Mouse (Mus musculus) 3134 (cell line): ENCODE data around the gene Olfr229.
"Not testable (repeated sequence)": the region's sequence is repeated elsewhere in the genome, so short reads cannot be mapped to it uniquely, and the experiment has no call there.

Source experiments
- DNase-seq: peaks from one replicate; pipeline ENCODE4 v3.0.0-alpha.2; 2011; ENCODE audit warnings: low spot score; ENCODE audit not compliant: insufficient read length; ENCODE audit errors: extremely low read depth

The Olfr229 gene

DNA sequence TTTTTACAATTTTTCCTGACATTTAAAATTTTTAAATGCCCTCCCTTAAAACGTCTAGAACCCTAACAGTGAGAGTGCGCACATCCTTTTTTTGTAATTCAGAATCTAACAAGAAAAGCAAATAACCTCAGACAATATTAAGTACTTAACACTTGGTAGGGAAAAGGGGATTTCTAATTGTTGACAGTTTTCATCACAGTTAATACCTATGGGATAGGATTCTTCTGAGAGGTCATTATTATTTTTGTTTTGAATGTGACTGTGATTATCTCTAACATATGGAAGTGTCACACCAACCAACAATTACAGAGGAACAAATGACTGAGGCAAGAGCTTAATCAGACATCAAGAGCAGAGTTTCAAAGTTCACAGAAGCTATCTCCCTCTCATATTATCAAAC, at the start of gene Olfr229:
Gene Olfr229, plus strand, starts transcription at position 301 of the 400 bp plus-strand sequence.
- DNase-seq: no peak

DNA sequence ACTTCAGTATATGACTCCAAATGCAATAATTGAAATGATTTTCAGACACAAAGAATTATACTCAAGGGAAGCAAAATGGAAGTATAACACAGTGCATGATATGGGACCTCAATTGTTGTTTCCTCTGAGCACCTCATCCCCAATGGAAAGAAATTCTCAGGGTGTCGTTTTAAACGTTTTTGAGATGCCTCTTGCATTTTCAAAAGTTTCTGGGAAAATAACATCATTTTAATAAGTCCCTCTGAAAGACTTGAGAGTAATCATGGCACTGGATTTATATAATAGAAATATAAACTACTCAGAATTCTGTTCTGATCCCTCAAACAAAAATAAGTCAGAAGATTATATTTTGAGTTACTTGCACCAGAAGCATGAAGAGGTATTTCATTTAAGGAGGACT, 41.0 kb upstream of the Olfr229 start, which contains the start of gene Olfr972:
Gene Olfr972, plus strand, starts transcription at position 301 of the 400 bp plus-strand sequence.
- no peak for DNase-seq

DNA sequence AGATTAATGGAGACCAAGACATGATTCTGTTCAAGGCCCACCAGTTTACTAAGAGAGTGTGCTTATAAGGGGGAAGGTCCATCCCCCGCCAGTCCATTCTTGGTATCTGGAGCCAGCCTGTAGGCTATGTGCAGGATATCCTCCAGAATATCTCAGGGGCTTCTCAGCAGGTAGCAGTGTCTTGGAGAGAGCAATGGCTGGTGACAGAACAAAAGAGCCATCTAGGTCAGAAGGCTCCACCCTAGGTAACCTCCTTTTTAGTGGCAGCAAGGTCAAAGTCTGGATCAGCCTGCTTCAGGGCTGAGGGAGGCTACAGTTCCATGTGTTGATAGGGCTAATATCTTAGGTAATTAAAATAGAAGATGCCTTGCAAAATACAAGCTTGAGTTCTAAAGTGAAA, 35.1 kb upstream of the Olfr229 start:
- DNase-seq: not testable (repeated sequence)

DNA sequence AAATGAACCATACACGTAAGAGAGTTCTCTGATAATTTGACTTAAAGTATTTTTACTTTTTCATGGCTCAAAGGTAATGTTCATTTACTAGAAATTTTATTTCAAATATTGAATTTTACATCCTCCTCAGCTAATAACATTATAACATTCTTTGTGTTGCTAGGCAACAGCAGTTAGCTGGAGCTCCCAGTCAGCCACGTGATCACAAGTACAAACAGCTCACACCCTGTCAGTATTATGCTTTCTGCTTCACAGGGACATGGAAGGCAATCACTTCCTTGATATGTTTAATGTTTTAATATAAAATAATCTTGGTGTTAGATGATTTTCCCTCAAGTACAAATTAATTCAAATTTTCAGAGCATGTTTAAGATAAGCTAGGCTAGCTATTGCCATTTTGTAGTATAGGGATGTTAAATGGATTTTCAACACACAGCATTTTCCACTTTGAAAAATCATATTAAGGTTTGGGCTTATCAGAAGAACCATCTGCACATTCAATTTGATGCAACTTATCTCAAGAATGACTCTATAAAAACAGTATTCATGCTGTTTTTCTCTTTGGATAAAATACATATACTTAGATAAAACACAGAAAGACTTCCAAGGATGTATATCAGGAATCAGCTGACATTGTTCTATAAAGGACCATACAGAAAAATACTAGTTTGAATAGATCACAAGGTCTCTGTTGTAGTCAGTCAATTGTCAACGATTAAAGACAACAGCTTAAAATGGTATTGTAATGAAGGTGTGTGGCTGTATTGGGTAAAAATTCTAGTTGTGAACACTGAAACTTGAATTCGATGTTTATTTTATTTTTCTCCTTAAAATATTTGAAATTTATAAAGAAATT, 29.4 kb upstream of the Olfr229 start:
- DNase-seq: not testable (repeated sequence)

DNA sequence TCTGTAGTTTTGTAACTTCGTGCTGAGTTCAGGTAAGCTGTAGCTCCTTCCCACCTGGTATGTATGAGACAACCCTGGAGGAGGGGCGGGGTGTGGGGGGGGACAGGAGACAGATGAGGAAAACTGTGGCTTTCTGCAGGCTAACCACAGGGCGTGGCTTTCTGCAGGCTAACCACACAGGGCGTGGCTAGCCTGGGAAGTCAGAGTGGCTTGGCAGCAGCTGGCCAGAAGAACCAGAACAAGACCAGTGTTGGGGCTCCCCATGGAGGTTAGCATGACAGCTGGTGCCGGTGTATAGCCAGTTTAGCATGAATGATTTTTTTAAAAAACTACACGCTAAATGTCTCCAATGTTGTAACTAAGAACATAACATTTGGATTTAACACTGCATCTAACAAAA, 2.0 kb upstream of the Olfr229 start:
- DNase-seq: peak; percentile 6

DNA sequence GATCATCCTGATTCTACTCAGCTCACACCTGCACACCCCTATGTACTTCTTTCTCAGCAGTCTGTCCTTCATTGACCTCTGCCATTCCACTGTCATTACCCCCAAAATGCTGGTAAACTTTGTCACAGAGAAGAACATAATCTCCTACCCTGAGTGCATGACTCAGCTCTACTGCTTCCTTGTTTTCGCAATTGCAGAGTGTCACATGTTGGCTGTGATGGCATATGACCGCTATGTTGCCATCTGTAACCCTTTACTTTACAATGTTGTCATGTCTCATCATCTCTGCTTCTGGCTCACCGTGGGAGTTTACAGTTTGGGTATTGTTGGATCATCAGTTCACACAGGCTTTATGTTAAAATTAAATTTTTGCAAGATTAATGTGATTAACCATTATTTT, 2.8 kb downstream of the Olfr229 start:
- no peak for DNase-seq

DNA sequence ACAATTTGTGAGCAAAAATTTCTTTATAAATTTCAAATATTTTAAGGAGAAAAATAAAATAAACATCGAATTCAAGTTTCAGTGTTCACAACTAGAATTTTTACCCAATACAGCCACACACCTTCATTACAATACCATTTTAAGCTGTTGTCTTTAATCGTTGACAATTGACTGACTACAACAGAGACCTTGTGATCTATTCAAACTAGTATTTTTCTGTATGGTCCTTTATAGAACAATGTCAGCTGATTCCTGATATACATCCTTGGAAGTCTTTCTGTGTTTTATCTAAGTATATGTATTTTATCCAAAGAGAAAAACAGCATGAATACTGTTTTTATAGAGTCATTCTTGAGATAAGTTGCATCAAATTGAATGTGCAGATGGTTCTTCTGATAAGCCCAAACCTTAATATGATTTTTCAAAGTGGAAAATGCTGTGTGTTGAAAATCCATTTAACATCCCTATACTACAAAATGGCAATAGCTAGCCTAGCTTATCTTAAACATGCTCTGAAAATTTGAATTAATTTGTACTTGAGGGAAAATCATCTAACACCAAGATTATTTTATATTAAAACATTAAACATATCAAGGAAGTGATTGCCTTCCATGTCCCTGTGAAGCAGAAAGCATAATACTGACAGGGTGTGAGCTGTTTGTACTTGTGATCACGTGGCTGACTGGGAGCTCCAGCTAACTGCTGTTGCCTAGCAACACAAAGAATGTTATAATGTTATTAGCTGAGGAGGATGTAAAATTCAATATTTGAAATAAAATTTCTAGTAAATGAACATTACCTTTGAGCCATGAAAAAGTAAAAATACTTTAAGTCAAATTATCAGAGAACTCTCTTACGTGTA, 21.1 kb downstream of the Olfr229 start:
- not testable (repeated sequence) for DNase-seq

DNA sequence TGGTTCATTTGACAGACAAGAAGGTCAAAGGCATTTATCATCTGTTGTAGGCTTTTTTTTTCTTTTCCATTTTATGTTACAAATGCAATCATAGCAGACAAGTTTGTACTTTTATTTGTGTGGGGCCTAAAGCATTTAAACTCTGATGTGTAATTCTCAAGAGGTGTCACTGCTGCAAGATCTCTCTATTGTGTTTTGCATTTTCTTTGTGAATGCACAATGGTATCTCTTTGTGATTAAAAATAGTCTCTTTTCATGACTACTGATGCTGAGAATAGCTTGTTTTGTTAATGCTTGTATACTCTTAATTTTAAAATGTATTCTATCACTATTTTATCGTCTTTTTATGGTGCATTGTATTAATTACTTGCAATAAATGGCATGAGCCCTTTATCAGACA, 21.7 kb downstream of the Olfr229 start:
- not testable (repeated sequence) for DNase-seq

DNA sequence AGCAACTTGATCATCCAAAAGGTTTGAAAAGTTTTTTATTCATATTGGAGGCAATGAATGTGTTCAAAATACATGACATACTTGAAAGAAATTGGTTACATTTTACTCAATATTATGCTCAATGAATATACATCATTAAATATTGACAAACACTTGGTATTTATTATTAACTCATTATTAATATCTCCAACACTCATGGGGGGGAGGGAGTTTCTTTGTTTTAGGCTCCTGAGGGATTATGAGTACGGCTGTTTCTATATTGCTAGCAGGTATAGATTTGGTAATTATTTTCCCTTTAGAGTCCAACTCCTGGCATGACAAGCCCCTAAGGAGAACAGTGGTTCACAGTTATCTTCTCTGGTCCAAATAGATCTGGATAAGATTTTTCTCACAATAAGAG, 30.1 kb downstream of the Olfr229 start, which contains the start of gene Olfr974:
Gene Olfr974, plus strand, starts transcription at position 301 of the 400 bp plus-strand sequence.
- DNase-seq: no peak

DNA sequence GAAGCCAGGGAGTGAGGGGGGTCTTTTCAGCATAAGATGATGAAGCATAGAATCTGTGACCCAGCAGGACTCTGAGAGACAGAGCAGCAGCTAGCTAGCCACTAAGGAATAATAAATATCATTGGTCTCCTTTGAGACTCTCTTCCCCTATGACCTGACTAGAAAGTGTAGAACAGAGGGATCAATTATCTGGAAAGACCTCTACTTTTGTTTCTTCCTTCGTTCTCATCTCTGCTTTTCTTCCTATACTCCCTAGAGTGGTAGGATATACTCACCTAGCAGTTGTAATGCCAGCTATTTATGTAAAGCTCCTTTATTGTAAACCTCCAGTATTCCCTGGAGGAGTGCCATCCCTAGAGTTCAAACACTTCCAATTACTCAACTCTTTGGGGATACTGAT, 44.8 kb downstream of the Olfr229 start, which contains the start of gene Olfr975:
Gene Olfr975, minus strand, starts transcription at position 101 of the 400 bp plus-strand sequence.
- no peak for DNase-seq

DNA sequence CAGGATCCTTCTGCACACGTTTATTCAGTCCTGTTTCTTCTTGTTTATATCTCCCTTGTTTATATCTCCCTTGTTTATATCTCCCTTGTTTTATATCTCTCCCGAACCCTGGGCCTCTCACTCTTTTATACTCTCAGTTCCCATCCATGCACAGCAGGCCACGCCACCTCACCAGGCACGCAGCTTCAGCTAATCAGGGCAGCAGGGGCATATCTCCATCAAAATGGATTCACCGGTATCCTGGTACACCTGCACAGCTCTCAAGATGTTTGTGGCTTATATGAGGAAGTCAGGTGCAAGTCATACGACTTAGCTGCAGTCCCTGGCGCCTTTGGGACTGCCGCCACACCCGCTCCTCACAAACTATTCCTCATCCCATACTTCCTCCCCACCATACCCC, 53.9 kb downstream of the Olfr229 start, which contains the start of gene Olfr976:
Gene Olfr976, minus strand, starts transcription at position 101 of the 400 bp plus-strand sequence.
- DNase-seq: not testable (repeated sequence)
